Mouse (Mus musculus) embryonic facial prominence, embryonic 10.5 days (tissue): Measurements from ENCODE around the gene Dhdds. TPM values are rescaled to one million over a fixed set of nuclear protein-coding genes. Genes with fewer than 3 reads are reported as not detected.
"Not testable (repeated sequence)": the region's sequence is repeated elsewhere in the genome, so short reads cannot be mapped to it uniquely, and the experiment has no call there.

Experiments
- DNase-seq: peaks from one replicate; pipeline ENCODE4 v3.0.0-alpha.2; 2017; ENCODE audit warnings: low spot score
- H3K27ac ChIP-seq: fragments of 300-500 bp; sonication (generic); replicated peaks from 2 replicates; pipeline ENCODE4 v1.5.1; 2016; ENCODE audit warnings: mild to moderate bottlenecking
- H3K27me3 ChIP-seq: fragments of 300-500 bp; sonication (generic); replicated peaks from 2 replicates; pipeline ENCODE4 v1.6.1; 2016; ENCODE audit warnings: low read depth, mild to moderate bottlenecking; ENCODE audit not compliant: poor library complexity, severe bottlenecking
- H3K36me3 ChIP-seq: fragments of 300-500 bp; sonication (generic); replicated peaks from 2 replicates; pipeline ENCODE4 v1.6.1; 2016; ENCODE audit warnings: mild to moderate bottlenecking, moderate library complexity
- H3K4me1 ChIP-seq: fragments of 300-500 bp; sonication (generic); 2 replicates; pipeline ENCODE4 v1.6.1; 2016
- H3K4me3 ChIP-seq: fragments of 300-500 bp; sonication (generic); 2 replicates; pipeline ENCODE4 v1.5.1; 2016; ENCODE audit warnings: mild to moderate bottlenecking, moderate library complexity
- H3K9me3 ChIP-seq: fragments of 300-500 bp; sonication (generic); 2 replicates; pipeline ENCODE4 v1.6.1; 2016; ENCODE audit warnings: mild to moderate bottlenecking
- WGBS: fragments of 180-500 bp; shearing (Covaris S2); methylation state at CpG from one replicate; pipeline ENCODE4 v1.1.7; 2016; 5-methylcytosine and 5-hydroxymethylcytosine counted together
- polyA plus RNA-seq: library from polyadenylated mRNA; unstranded; fragments of >200 nt; fragmentation: Nextera tagmentation; extraction: Ambion mirVana; gene quantifications from 2 replicates; pipeline ENCODE4 v1.2.1, GENCODE M21; 2016

Gene Dhdds
- polyA plus RNA-seq, 1 experiment from 2014 or later, result 42.1 TPM

DNA sequence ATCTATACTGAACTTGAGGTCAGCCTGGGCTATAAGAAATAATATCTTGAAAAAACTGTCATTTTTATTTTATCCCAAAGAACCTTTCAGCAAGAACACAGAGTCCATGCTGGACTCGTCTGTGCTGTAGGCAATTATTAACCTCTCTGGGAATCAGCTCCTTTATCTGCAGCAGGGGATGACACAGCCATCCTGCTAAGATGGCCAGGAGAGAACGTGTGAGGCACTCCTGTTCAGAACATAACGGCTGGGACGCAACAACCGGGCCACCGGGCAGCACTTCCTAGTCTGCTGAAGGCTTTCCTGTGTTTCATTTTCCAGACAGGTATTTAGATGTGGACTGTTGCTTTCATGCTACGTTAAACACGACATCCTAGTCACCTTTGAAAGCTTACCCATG, 6.0 kb downstream of the Dhdds start:
- Histone ChIP-seq H3K4me3 (no peak overlapping the region), H3K27ac (no peak overlapping the region), H3K36me3 (peaks cover 73% of the 10 kb centered on the region), H3K9me3 (no peaks in the 10 kb centered on the region), H3K27me3 (no peaks in the 10 kb centered on the region), H3K4me1 (peaks cover 3% of the 10 kb centered on the region)
- no peak for DNase-seq
- WGBS, result 89% methylated on average over 8 of the region's 8 CpGs

DNA sequence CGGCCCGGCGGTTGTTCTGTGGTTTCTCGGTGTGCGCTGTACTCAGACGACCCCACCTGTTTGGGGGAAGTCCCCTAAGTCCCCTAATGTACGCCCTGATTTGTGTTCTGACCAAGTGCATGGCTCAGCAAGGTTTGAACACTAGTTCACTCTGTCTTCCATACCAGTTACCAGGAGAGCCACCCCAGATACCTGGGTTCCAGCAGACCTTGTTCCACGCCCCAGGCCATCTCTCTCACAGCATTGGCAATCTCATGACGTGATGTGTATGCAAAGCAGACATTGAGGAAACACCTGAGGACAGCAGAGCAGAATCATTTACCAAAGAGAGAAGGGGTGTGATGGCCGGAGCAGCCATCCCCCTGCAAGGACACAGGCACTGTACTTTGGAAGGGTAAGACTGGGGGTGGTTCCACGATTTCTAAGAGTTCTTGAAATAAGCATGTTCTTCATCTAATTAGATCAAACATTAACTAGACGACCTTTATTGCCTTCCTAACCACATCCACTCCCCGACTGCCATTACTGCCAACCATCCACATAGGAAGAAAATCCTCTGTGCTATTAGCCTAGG, 9.5 kb downstream of the Dhdds start:
- Histone ChIP-seq H3K27ac (no peak overlapping the region), H3K27me3 (no peaks in the 10 kb centered on the region), H3K4me3 (no peak overlapping the region), H3K9me3 (no peaks in the 10 kb centered on the region), H3K36me3 (peaks cover 100% of the 10 kb centered on the region), H3K4me1 (no peaks in the 10 kb centered on the region)
- WGBS, result 89% methylated on average over 13 of the region's 13 CpGs
- DNase-seq, result no peak

DNA sequence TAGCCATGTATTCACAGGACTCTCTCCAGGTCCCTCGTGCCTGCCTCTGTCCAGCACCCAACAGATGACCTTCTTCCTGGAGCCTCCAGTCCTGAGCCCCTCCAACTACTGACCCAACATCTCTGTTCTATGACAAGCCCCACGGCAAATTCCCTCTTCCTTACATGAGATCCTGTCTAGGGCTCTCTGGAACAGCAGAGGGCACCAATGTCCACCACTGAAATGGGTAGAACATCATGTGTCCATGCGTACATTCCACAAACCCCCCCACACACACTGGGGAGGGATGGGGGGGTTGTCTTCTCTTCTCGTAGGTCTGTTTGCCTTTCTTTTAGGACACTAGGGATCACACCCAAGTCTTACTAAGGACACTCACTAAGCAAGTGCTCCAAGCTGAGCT, 10.7 kb downstream of the Dhdds start:
- Histone ChIP-seq H3K4me1 (no peaks in the 10 kb centered on the region), H3K9me3 (no peaks in the 10 kb centered on the region), H3K27ac (no peak overlapping the region), H3K27me3 (no peaks in the 10 kb centered on the region), H3K36me3 (peaks cover 98% of the 10 kb centered on the region), H3K4me3 (no peak overlapping the region)
- 68% methylated on average over 4 of the region's 4 CpGs for WGBS
- DNase-seq, result no peak

DNA sequence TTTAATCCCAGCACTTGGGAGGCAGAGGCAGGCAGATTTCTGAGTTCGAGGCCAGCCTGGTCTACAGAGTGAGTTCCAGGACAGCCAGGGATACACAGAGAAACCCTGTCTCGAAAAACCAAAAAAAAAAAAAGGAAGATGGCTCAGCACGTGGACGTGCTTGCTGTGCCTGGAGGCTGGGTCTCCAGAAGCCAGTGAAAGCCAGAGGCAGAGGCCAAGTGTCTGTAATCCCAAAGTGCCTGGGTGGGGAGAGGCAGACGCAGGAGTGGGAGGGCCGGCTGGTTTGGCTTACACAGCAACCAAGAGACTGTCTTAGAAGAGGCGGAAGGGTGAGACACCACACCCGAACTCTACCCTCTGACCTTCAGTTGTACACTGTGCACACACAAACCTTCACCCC, 12.4 kb downstream of the Dhdds start:
- not testable (repeated sequence) for H3K27me3 ChIP-seq, DNase-seq, H3K4me3 ChIP-seq, H3K27ac ChIP-seq, H3K4me1 ChIP-seq, H3K9me3 ChIP-seq
- 91% methylated on average over 8 of the region's 8 CpGs for WGBS
- peaks cover 87% of the 10 kb centered on the region for H3K36me3 ChIP-seq

DNA sequence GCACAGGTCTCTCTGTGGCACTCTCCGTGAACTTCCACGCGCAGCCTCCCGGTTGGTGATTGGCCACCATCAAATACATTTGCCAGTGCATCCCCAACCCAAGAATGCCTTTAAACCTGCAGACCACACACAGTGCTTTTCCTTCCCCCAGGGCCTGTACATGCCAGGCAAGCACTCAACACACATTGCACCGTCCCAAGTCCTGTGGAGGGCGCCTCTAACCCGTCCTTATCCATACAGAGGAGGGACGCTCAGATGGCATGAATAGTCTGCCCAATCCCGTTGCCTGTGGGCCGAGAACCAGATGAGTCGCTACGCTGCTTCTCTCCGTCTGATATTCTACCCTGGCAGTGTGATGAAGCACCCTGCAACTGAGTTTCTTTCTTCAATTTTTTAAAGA, 17.8 kb downstream of the Dhdds start:
- WGBS, result 82% methylated on average over 13 of the region's 13 CpGs
- no peak for DNase-seq
- H3K36me3 ChIP-seq, result peaks cover 87% of the 10 kb centered on the region

DNA sequence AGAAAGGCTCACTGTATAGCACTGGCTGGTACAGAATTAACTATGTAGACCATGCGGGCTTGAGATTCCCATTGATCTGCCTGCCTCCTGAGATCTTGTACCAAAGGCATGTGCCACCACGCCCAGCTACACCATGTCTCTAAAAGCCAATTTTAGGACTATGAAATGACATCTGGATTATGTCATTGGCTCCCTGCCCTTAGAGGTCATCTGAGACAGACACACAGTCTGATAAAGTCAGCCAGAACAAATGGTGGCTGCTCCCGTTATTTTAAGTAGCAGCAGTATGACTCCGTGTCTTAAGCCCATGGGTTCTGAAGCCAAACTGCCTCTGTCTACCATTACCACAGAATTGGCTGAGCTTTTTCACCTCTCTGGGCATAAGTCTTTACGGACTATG, 20.2 kb downstream of the Dhdds start:
- Histone ChIP-seq H3K27me3 (no peaks in the 10 kb centered on the region), H3K4me3 (no peak overlapping the region), H3K9me3 (no peaks in the 10 kb centered on the region), H3K36me3 (peaks cover 87% of the 10 kb centered on the region), H3K27ac (no peak overlapping the region), H3K4me1 (no peaks in the 10 kb centered on the region)
- no peak for DNase-seq
- WGBS, result 88% methylated on average over 5 of the region's 5 CpGs

More for the DNA sequence above, 17.8 kb downstream of the Dhdds start:
- Histone ChIP-seq H3K4me3 (no peak overlapping the region), H3K27me3 (no peaks in the 10 kb centered on the region), H3K9me3 (no peaks in the 10 kb centered on the region), H3K27ac (no peak overlapping the region), H3K4me1 (no peaks in the 10 kb centered on the region)

DNA sequence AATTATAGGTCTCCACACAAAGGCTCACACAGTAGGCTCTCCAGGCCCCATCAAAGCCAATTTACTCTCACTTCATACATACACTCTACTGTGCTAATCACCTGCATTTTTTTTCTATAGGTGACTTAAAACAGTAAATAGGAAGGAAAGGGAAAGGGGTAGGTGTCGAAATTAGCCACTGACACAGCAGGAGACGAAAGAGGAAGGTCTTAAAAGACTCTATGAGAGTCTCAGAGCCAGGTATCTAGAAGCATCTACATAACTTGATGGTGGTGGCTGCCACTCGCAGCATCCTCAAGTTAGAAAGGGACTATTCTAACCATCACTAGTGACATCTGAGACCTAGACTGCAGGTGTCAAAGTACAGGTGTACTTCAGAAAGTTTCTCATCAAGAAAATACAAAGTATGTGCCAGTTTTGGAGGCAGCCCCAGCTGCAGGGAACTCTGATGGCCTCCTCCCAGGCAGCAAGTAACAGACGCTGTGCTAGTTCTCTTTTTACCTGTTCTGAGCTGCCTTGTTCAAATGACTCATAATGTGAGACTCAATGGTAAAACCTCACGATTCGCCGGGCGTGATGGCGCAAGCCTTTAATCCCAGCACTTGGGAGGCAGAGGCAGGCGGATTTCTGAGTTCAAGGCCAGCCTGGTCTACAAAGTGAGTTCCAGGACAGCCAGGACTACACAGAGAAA, 22.6 kb downstream of the Dhdds start:
- Histone ChIP-seq H3K4me1 (no peaks in the 10 kb centered on the region), H3K4me3 (no peak overlapping the region), H3K27ac (no peak overlapping the region), H3K9me3 (no peaks in the 10 kb centered on the region), H3K27me3 (no peaks in the 10 kb centered on the region), H3K36me3 (peaks cover 96% of the 10 kb centered on the region)
- 93% methylated on average over 10 of the region's 10 CpGs for WGBS
- no peak for DNase-seq

DNA sequence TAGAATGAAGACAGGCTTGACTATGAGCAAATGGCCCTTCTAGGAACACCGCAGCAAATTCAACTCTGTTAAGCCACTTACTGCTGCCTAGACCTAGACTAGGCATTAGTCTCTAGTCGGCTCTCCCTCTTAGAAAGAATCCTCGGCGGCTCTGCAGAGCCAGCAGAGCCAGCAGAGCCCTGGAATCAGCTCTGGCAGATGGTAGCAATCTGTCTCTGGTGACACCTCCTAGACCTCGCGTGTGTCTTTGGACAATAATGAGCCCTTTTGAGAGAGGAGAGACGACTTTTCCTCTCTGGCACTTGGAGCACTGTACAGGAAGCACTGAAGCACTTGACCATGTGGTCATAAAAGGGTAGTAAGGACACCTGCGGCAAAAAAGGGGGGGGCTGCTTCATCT, 29.0 kb downstream of the Dhdds start:
- no peak for DNase-seq
- H3K4me1 ChIP-seq, result peaks cover 32% of the 10 kb centered on the region
- H3K27ac ChIP-seq, result no peak overlapping the region
- 66% methylated on average over 8 of the region's 8 CpGs for WGBS
- no peaks in the 10 kb centered on the region for H3K27me3 ChIP-seq
- H3K36me3 ChIP-seq, result peaks cover 71% of the 10 kb centered on the region
- H3K4me3 ChIP-seq, result no peak overlapping the region
- H3K9me3 ChIP-seq, result no peaks in the 10 kb centered on the region

DNA sequence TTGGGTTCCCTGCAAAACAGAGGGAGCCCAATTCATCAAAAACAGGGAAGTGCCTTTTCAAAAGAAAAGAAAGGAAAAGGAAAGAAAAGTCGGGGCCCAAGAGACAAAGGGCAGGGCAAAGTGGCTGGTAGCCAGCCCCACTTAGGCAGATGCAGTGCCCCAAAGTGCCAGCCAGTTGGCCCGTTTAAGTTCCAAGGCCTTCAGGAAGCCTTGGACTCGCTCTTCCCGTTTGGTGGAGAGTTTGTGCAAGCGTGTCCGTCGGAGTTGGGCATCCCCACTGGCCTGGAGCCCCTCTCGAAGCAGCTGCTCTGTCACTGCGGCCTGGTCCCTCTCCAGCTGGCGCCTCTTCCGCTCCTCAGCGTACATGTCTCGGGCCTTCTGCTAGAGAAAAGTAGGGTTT, 29.8 kb downstream of the Dhdds start:
- Histone ChIP-seq H3K4me1 (peaks cover 40% of the 10 kb centered on the region), H3K4me3 (0 out of 2 replicates have a peak overlapping the region, but pooled peaks have one; percentile 1), H3K36me3 (peaks cover 71% of the 10 kb centered on the region), H3K27me3 (no peaks in the 10 kb centered on the region), H3K27ac (peak overlapping the region; percentile 30), H3K9me3 (no peaks in the 10 kb centered on the region)
- WGBS, result 85% methylated on average over 13 of the region's 13 CpGs
- no peak for DNase-seq

DNA sequence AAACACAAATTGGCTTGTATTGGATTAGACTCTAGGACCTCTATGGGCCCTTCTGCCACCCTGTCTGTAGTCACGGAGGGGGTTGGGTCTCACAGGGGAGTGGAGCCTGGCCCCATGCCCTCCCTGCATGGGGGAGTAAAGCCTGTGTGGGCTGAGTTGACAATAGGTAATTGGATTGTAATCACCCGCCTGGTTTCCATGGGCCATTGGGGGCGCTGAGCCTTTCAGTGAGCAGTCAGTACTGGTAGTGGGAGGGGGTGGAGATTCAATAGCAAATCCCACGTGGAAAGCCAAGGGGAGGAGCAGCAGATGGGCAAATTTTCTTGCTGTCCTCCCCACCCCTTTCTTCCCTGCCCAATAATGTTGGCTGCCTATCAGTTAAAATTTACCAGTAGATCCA, 30.5 kb downstream of the Dhdds start:
- Histone ChIP-seq H3K36me3 (peaks cover 70% of the 10 kb centered on the region), H3K27ac (peak overlapping the region; percentile 100), H3K4me1 (peaks cover 44% of the 10 kb centered on the region), H3K4me3 (0 out of 2 replicates have a peak overlapping the region, but pooled peaks have one; percentile 1), H3K9me3 (no peaks in the 10 kb centered on the region), H3K27me3 (no peaks in the 10 kb centered on the region)
- DNase-seq, result no peak
- 32% methylated on average over 4 of the region's 4 CpGs for WGBS

DNA sequence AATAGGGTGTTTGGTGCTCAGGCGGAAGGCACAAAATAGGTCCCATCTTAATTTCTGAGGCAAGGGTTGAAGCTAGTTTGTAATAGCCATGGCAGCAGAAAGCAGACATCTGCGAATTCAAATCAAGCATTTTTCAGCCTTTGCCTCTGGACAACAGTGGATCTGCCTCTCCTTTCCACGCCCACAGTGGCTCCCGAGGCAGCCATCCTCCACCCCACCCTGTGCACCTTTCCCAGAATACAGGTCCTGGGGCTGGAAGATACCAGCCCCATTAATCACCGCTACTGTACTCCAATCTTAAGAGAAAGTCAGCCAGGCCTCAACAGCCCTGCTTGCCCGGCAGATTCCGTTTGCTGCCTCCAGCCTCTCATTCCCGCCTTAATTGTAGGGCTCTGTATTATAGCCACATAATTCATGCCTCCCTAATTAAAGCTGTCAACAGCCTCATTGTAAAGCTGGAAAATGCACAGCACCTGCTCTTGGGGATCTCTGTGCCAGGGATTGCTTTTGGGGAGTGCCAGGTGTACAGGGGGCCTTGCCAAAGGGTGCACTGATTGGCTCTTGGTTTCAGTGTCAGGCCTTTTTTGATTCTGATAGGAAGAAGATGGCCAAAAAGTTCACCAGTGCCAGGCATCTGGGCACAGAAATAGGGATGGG, 31.5 kb downstream of the Dhdds start:
- DNase-seq, result no peak
- Histone ChIP-seq H3K4me1 (peaks cover 44% of the 10 kb centered on the region), H3K27me3 (no peaks in the 10 kb centered on the region), H3K4me3 (peak overlapping the region; percentile 89), H3K27ac (peak overlapping the region; percentile 100), H3K36me3 (peaks cover 65% of the 10 kb centered on the region), H3K9me3 (no peaks in the 10 kb centered on the region)
- WGBS, result 64% methylated on average over 8 of the region's 8 CpGs

DNA sequence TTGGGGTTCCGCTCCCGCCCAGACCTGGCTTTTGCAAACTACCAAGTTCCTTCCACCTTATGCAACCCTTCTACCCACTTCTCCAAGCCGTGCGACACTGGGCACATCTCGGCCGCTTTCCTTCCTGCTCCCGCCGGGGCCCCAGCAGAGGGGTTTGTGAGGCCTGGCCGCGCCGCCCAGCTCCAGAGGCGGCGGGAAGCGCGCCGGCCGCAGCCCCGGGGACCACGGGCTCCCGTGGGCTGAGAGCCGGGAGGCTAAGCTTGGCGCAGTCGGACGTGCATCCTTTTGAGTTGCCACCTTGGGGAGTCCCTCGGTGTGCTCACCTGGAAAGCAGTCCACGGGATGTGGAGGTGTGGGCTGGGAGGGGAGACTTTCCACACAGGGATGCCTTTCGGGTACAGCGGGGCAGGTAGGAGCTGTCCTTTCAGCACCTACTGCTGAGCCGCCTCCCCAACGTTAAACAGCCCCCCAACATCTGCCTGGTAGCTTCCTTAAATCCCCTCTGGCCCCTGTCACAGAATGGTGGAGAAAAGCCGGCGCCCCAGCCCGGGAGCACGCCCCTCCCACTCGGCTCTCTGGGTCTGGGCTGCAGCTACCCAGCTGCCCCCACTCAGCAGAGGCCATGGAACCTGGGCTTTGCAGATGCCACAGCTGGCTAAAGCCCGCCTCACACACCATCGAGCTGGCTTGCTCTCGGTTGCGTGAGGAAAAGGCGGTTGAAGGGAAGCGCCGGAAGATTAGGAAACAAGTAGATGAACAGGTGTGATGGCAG, 32.4 kb downstream of the Dhdds start, which contains the start of gene Hmgn2:
Gene Hmgn2 (minus strand): TSS at position 501 of the 772 bp plus-strand sequence.
- peak within 1 kb of the TSS; percentile 100 for H3K27ac ChIP-seq
- peak; percentile 82 for DNase-seq
- H3K4me1 ChIP-seq, result peaks cover 44% of the 10 kb centered on the region
- no peaks in the 10 kb centered on the region for H3K27me3 ChIP-seq
- WGBS, result under 1% methylated on average over 42 of the region's 42 CpGs
- no peaks in the 10 kb centered on the region for H3K9me3 ChIP-seq
- peaks cover 69% of the 10 kb centered on the region for H3K36me3 ChIP-seq
- peak within 1 kb of the TSS; percentile 89 for H3K4me3 ChIP-seq
